Mouse (Mus musculus): ENCODE measurements around the gene Defb19.

The Defb19 gene

DNA sequence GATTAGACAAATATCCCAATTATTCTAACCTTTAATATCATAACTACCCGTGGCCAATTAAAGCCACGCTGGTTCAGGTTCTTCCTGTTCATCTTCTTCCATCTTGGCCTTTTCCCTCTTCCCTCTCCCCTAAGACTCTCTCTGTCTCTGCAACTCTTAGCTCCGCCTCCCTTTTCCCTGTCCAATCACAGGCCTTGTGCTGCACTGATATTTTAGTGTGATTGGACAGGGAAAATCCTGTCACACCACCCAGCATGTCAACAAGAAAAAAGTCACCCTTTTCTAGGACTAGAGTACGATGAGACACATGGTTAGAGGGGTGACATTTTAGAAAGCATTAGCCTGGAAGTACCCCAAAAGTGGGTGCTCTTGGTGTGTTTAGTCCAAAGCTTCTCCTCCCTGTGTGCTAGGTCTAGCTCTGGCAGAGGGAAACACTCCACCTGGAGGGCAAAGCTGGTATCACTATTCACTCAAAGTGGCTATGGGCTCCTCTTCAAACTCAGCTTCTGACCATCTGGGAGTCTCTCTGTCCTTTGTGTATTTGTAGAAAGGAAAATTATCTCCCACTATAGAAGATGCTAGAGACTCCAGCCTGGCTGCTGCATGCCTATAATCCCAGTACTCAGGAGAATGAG, 6.9 kb upstream of the Defb19 start:
- DNase-seq (ENCODE audit: low read depth) = peak; percentile 39

GRCm38 (mm10) chr2:152580612-152581011, 500 bp upstream of the Defb19 start:
- no peak for DNase-seq (ENCODE audit: low read depth)

GRCm38 (mm10) chr2:152573484-152573883, 6.6 kb downstream of the Defb19 start:
- no peak for DNase-seq (ENCODE audit: low read depth)

DNA sequence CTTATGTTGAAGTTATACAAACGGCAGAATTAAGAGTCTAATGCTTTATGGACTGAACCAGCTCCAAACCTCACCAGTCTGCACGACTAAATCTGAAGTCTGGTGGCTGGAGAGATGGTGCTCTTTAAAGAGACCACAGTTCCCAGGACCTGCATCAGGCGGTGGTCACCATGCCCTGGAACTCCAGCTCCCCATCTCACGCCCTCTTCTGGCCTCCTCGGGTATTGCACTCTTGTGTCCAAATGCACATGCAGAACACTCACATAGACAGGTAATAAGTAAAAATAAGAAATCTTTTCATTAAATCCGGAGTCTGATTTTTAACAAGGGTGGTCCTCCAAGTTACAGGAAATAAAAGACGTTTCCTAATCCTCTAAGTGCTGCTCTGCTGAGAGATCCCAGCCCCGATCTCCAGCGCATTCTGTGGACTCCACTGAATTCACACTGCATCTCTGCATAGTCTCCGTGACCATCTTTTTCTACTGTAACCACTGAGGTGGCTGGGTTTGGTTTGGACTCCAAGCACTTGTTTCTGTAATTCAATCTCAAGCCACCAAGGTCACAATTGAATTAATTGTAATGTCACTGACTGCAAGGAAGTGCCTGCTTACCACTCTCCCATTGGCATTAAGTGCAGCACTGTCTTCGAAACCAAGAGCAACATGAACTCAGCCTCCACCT, 7.9 kb downstream of the Defb19 start, which contains the start of gene Defb21:
TSS of gene Defb21 (plus strand) at position 631 of the 681 bp plus-strand sequence.
- DNase-seq (ENCODE audit: low read depth) = peak; percentile 6

DNA sequence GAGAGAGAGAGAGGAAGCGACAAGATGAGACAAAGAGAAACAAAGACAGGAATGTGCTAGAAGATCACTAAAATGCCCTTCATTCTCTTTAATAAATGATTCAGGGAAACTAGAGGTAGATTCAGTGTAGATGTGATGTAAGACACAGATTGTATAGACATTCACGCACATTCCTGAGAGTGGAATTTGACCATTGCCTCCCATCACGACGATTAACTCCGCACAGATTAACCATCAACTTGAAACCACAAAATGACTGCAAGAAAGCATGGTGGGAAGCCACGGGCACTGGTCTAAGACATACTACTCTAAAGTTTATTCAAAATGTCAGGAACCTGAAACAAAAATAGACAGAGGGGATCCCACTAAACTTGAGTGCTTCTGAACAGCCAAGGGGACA, 9.8 kb downstream of the Defb19 start:
- no peak for DNase-seq (ENCODE audit: low read depth)

DNA sequence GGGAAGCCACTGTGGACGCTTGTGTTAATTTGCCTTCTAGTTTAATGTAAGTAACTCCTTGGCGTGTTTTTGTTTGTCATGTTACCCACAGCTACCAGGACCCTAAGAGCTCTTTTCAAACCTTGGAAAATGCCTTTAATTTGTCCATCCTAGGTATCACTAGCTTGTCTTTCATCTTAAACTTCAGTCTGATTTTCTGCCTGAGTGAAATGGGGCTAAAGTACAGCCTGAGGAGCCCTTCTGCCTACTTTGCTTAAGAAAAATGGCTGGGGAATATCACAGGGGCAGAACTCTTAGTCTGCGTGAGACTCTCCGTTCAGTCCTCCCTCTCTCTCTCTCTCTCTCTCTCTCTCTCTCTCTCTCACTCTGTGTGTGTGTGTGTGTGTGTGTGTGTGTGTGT, 10.2 kb downstream of the Defb19 start:
- no peak for DNase-seq (ENCODE audit: low read depth)

DNA sequence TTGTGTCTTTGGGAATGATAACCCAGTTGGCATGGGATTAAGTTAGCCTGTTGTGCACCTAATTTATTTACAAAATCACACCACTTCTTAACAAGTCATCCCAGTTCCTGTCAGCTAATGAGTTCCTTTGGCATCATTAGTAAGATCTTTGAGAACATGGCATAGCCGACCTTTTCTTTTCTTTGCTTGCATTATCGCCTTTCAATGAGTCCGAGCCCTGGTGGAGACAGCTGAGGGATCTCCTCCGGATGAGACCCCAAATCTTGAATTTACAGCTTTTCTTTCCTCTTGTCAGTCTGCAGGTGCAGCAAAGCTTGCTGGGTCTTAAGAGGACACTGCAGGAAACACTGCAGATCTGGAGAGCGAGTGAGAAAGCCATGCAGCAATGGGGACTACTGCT, 11.1 kb downstream of the Defb19 start, which contains the start of gene Gm17416:
TSS of gene Gm17416 (plus strand) at position 301 of the 400 bp plus-strand sequence.
- DNase-seq (ENCODE audit: low read depth) = no peak

- no peak for DNase-seq (ENCODE audit: low read depth)
These were observed 23.5 kb downstream of the Defb19 start for GRCm38 (mm10) chr2:152556655-152557054.

- peak; percentile 17 for DNase-seq (ENCODE audit: low read depth)
These were observed 26.2 kb downstream of the Defb19 start for GRCm38 (mm10) chr2:152553774-152554423.

- DNase-seq (ENCODE audit: low read depth) = no peak
These were observed 32.0 kb downstream of the Defb19 start for GRCm38 (mm10) chr2:152548124-152548523.

DNA sequence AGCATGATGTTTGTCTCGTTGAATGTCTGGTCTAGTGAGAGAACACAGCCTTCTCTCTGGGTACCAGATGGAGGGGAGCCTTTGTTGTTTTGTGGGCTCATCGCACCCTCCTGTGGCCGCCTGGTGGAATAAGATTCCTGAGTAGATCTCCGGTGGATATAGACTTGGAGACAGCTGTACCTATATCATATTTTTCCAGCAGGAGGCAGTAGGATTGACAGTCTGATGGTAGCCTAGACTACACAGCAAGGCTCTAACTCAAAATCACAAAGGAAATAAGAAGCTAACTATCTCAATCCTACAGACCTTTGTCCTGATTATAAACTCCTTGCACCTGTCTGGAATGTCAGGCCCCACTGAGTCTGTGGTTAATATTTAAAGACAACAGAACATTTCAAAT, 35.4 kb downstream of the Defb19 start:
- peak; percentile 75 for DNase-seq (ENCODE audit: low read depth)

DNA sequence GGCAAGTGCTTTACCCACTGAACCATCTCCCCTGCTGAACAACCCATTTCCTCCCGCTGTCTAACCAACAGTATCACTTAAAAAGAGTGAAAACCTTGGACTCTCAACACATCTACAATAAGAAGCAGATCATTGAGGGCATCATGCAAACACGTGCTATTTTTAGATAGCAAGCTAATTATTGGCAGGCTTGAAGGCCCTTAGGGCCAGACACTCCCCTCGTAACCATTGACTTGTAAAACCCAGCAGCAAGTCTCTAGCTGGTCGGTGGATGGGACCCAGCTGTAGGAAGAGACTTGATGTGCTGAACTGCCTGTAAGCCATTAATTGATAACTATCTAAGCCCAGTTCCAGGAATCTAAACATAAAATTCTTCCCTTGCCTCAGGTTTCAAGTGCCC, 36.6 kb downstream of the Defb19 start:
- DNase-seq (ENCODE audit: low read depth) = no peak

GRCm38 (mm10) chr2:152542897-152543296, 37.2 kb downstream of the Defb19 start:
- peak; percentile 36 for DNase-seq (ENCODE audit: low read depth)

DNA sequence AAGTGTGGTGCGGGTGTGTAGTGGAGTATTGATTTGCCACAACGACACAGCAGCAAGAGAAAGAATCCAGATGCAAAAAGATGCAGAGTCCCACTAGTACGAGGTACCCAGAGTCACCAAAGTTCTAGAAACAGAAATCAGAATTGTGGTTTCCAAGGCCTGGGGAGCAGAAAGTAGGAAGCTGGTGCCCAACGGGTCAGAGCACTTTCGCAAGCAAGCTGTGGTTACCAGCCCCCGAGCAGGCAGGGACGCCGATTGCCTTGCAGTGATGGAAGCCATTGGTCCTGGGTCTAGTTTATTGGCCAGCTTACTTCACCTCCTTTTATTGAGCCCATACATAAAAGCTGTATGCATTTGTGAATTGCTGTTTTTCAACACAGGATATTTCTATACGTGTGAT, 38.1 kb downstream of the Defb19 start:
- peak; percentile 60 for DNase-seq (ENCODE audit: low read depth)

- no peak for DNase-seq (ENCODE audit: low read depth)
These were observed 40.0 kb downstream of the Defb19 start, which contains the start of gene Defb29 for GRCm38 (mm10) chr2:152539944-152540710. TSS of gene Defb29 (minus strand) at chr2:152540098.

All from 416B (cell line).